ENCODE assay signal across 9 mouse cellular contexts in the genomic region with DNA sequence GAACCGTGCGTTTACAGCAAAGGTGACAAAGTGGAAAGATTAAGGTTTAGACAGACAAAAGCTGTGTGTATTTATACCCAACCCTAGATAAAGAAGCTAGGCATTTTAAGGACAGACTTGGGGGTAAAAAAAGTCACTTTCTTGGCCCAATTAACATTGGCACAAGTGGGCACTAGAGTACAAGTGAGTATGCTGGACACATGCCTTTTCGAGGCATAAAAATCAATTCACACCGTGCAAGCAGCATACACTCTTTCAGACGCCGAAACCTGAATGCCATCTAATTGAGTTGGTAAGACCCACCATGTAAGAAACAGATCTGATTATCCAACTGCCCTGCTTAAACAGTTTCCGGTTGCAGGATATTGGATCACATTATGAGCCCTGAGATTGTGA. TPM values are rescaled to one million over a fixed set of nuclear protein-coding genes. Genes with fewer than 3 reads are reported as not detected.
DNase-seq lines count a peak whose midpoint lies in the region; ATAC-seq and TF ChIP-seq lines count a peak whose summit lies in the region.
"Had no signal": no experiment of that assay in that cellular context is flagged by ENCODE, and none has a peak within 500 bp of the region (broad histone marks: within the 10 kb centered on the region; RNA-seq: fewer than 3 reads in every experiment).

No protein-coding gene starts in this region.

- H3K27me3 ChIP-seq in embryonic facial prominence, embryonic 13.5 days, result no peaks in the 10 kb centered on the region
- H3K27me3 ChIP-seq in myocyte (ENCODE audit: control insufficient read depth, insufficient read depth, insufficient read length), result no peaks in the 10 kb centered on the region

- TF ChIP-seq CTCF in layer of hippocampus, adult 2 months (conservative IDR thresholded peaks at IDR 0.05), result no peak

- H3K4me1 ChIP-seq in embryonic facial prominence, embryonic 13.5 days, result peaks cover 22% of the 10 kb centered on the region

- peaks cover 43% of the 10 kb centered on the region for H3K79me2 ChIP-seq in myocyte (ENCODE audit: control insufficient read depth, insufficient read depth)

- no peak for DNase-seq in layer of hippocampus, adult 2 months (ENCODE audit: low spot score in 2 of 2)
- DNase-seq in layer of hippocampus, postnatal 10 days (ENCODE audit: low spot score in 2 of 2), result no peak
- DNase-seq in natural killer cell, adult 2 months (ENCODE audit: low spot score in 2 of 2), result no peak
- DNase-seq in adrenal gland, postnatal 25 days, result no peak
- no peak for DNase-seq in gastrocnemius, adult 8-10 months (ENCODE audit: low spot score in 2 of 2)

- H3K9ac ChIP-seq in embryonic facial prominence, embryonic 13.5 days, result peak overlapping the region; percentile 89

- ATAC-seq in embryonic facial prominence, embryonic 13.5 days (ENCODE audit: insufficient number of reproducible peaks, insufficient read depth, low FRiP score, low TSS enrichment, low read depth), result no peak; the same call in 1 of the 2 replicates
- ATAC-seq in inflammation-experienced regulatory T-cells, adult 6 months, result peak; percentile 16

- H3K9me3 ChIP-seq in embryonic facial prominence, embryonic 13.5 days, result no peaks in the 10 kb centered on the region

- peak overlapping the region; percentile 81 for H3K4me2 ChIP-seq in embryonic facial prominence, embryonic 13.5 days
- peak overlapping the region; percentile 95 for H3K4me2 ChIP-seq in myocyte (ENCODE audit: low read depth)

- 14% methylated on average over 7 of the region's 7 CpGs for WGBS in embryonic facial prominence, embryonic 13.5 days

- H3K36me3 ChIP-seq in embryonic facial prominence, embryonic 13.5 days, result peaks cover 7% of the 10 kb centered on the region; the same call in 1 of the 2 replicates
- peaks cover 4% of the 10 kb centered on the region for H3K36me3 ChIP-seq in myocyte (ENCODE audit: control insufficient read depth, insufficient read depth)

- H3K27ac ChIP-seq in layer of hippocampus, adult 2 months, result peak overlapping the region; percentile 80; the same call in 1 of the 2 replicates
- no peak overlapping the region for H3K27ac ChIP-seq in embryonic facial prominence, embryonic 13.5 days

- no peak for TF ChIP-seq POLR2A in myocyte (IDR thresholded peaks at IDR 0.05; ENCODE audit: insufficient read length, low read depth)

- H3ac ChIP-seq in myocyte (ENCODE audit: control insufficient read depth, insufficient read length), result peak overlapping the region; percentile 68

- peak overlapping the region; percentile 98 for H3K4me3 ChIP-seq in layer of hippocampus, adult 2 months
- H3K4me3 ChIP-seq in embryonic facial prominence, embryonic 13.5 days, result peak overlapping the region; percentile 97
- peak overlapping the region; percentile 70 for H3K4me3 ChIP-seq in myocyte

TF ChIP-seq in myocyte, 11 proteins besides CTCF, POLR2A, EP300 and RAD21:
- TF ChIP-seq MYOG (IDR thresholded peaks at IDR 0.05; ENCODE audit: control insufficient read depth in 1 of 3, insufficient read depth in 1 of 3, insufficient read length in 2 of 3, low read depth in 2 of 3) (no peak), MAX (IDR thresholded peaks at IDR 0.05; ENCODE audit: low read depth) (no peak)
TF ChIP-seq in myocyte: peak in this region for 0.

RNA-seq across cellular contexts. Expression of a gene that starts 0.4 kb away (rescaled TPM):
- total RNA-seq in layer of hippocampus, adult 2 months (2021), result 10 to 100 TPM; 19.3 to 22.8 TPM
- 10 to 100 TPM; 26.7 to 27.0 TPM for total RNA-seq in layer of hippocampus, postnatal 10 days (2021)
- polyA plus RNA-seq in embryonic facial prominence, embryonic 13.5 days (2015; fragmentation: Nextera tagmentation; extraction: Ambion mirVana), result 39.0 and 39.4 TPM in 2 replicates
- polyA plus RNA-seq in inflammation-experienced regulatory T-cells, adult 6 months (2017; shearing (Covaris generic)), result 10 to 100 TPM; 41.4 to 54.9 (median 48.8) TPM
- 24.3 TPM for polyA plus RNA-seq in myocyte (2012; fragmentation: generic; extraction: Trizol)
- total RNA-seq in adrenal gland, postnatal 25 days (2021), result 22.7 and 24.3 TPM in 2 replicates
- total RNA-seq in gastrocnemius, adult 8-10 months (2022), result 10 to 100 TPM; 11.2 to 13.4 (median 12.3) TPM

RNA-seq across cellular contexts. Expression of a gene that starts 56.3 kb away (rescaled TPM):
- 10 to 100 TPM; 60.6 to 63.3 TPM for total RNA-seq in layer of hippocampus, adult 2 months (2021)
- total RNA-seq in layer of hippocampus, postnatal 10 days (2021), result 10 to 100 TPM; 31.8 to 34.7 TPM
- 1.2 and 1.6 TPM in 2 replicates for polyA plus RNA-seq in embryonic facial prominence, embryonic 13.5 days (2015; fragmentation: Nextera tagmentation; extraction: Ambion mirVana)
- 1 to 10 TPM in 2 of 3 experiments, under 1 TPM in 1; 0.64 to 2.3 (median 1.3) TPM for polyA plus RNA-seq in inflammation-experienced regulatory T-cells, adult 6 months (2017; shearing (Covaris generic))
- polyA plus RNA-seq in myocyte (2012; fragmentation: generic; extraction: Trizol), result 0.01 TPM
- not detected in 2 replicates for total RNA-seq in adrenal gland, postnatal 25 days (2021)
- total RNA-seq in gastrocnemius, adult 8-10 months (2022), result not detected
- total RNA-seq: gastrocnemius, postnatal 36 days had no signal

Comparison
In these comparisons a context has a peak if more than half of its experiments do, and no peak if none do; other contexts are left out.
1. RNA of a gene that starts 56.3 kb away (total RNA-seq): 60.6 to 63.3 TPM in layer of hippocampus, adult 2 months and 31.8 to 34.7 TPM in layer of hippocampus, postnatal 10 days; not detected in gastrocnemius, adult 8-10 months and not detected in adrenal gland, postnatal 25 days; every median in the first group is over 10 times any median in the second.
2. Peak in every context shown above with its lines, with median percentiles within 50 percentile points of each other: H3K4me3 ChIP-seq.